Mouse (Mus musculus): Measurements from ENCODE around the gene Aox3.

Aox3 gene

DNA sequence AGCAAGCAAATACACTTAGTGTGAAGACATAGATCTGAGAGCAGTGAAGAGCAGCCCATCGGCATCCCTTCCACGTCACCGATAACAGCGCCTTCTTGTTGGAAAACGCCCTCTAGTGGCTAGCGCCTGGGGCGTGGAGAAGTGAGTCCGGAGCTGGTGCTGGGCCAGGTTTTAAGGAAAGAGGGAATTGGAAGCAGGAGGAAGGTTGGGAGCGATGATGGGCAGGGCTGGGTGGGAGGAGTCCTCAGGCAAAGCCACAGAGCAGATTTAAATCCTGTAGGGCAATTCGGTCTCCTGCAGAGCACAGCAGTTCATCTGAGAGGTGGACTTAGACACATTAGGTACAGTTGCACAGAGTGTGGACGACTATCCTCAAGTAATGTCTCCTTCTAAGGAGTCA lies at the start of gene Aox3:
Aox3 (plus strand) TSS at position 251 of the 400 bp plus-strand sequence.
- DNase-seq = peak; percentile 82

DNA sequence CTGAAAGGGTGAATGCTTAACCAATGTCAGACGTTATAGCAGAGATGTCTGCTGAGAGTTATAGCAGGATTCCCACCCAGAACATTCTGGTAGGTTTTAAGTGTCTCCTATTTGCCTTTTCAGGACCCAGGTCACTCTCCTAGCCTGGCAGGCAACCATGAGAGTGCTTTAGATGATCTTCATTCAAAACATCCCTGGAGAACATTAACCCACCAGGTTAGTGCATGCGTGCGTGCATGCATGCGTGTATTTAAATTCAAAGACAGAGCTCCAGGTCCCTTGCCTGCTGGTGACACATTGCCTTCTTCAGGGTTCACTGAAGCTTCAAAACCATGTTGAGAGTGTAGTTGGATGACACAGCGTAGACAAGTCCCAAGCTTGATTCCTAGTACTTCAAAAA lies 47.8 kb upstream of the Aox3 start:
- no peak for DNase-seq

DNA sequence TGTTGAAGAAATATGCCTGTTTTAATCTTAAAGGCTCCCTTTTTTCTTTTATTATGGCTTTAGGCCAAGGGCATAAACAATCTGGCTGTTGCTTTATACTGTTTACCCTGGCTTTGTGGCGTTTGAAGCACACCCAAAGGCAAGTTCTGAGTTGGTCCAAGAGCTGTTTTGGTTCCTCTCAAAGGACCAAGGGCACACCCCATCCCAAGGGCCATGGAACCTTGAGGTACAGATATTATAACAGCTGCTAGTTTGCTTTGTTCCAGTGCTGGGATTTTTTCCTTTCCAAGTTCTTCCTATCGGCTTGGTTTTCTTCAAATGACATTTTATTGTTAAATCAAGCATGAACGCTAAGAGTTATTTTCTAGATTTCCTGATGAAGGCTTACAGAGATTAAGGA lies 47.3 kb upstream of the Aox3 start:
- DNase-seq = no peak

DNA sequence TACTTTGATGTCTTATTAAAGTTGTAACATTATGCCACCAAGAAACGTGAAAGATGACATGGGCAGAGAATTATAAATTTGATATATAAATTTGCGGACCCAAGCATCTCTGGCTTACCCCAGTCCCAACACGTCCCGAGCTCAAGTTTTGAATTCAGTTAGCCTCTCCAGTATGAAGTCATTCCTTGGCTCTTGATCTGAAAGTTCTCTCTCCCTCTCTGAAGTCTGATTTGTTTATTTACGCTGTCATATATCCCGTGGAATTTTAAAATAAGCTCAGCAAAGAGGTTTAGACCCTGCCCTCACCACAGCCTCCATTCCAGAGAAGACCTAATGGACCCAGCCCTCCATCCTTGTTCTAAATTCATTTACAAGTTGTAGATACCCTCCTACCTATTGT lies 43.7 kb upstream of the Aox3 start:
- no peak for DNase-seq

DNA sequence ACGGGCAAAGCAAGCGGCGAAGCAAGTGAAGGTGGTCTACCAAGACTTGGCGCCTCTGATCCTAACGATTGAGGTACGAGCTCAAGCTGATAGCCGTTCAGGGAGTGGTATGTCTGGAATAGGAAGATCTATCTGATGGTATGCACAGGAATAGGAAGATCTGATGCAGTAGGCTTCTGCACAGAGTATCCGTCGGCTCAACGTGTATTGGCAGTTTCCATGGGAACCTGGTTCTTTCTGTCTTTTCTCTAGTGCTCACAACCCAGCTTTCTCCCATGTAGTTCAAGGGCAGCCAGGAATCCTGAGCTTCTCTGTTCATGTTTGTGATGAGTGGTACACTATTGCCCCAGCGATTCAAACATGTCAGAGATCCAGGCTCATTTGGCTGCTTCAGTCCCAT lies 42.8 kb upstream of the Aox3 start:
- no peak for DNase-seq

DNA sequence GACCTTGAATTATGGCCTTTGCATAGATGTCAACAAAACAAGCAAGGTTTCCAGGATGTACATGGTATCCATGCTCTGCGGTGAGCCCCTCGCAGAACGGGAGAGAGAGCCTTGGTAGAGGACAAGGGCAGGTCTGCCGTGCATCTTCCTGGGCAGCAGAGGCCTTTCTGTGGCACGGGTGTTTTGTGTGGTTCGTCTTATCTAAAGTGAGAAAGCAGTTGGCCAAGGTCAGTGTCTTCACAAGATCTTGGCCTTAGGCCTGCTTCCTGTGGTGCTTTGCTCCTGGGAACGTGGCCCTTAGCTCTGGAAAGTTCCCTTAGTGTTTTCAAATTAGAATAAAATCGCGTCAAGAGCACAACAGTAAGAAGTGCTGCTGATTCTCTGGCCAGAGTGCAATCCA lies 41.9 kb upstream of the Aox3 start:
- DNase-seq = no peak

DNA sequence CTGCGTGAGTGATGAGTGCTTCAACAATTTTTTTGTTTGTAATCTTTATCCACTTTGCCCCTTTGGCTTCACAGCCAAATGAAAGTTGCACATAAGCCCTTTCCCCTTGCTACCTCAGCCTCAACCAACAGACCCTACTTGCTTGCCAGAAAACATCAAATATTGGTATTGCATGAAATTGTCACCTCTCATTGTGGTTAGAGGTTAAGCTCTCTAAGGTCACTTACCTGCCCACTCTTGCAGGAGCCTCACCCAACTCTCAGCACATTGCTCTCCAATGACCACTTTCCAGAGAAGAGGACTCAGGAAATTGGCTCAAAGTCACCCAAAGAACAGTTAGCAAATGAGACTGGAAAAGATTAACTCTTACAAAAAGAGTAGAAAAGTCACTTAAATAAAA lies 41.4 kb upstream of the Aox3 start:
- DNase-seq = no peak

DNA sequence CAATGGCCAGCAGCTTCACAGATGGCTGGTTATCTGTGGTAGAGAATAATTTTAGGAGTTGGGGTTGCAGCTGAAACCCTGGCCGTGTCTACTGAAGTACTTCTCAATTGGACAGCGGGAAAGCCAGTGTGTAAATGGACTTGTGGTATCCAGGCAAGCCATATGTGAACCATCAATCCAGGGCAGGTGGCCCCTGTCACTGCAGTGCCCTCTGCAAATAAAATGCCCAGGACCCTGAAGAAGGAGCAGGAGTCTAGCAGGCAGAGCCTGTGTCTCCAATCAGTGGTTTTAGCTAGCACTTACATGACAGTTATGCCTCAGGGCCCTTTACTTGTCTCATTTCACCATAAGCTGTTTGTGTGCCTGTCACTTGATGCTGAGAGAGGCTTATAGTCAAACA lies 40.5 kb upstream of the Aox3 start:
- peak; percentile 16 for DNase-seq

DNA sequence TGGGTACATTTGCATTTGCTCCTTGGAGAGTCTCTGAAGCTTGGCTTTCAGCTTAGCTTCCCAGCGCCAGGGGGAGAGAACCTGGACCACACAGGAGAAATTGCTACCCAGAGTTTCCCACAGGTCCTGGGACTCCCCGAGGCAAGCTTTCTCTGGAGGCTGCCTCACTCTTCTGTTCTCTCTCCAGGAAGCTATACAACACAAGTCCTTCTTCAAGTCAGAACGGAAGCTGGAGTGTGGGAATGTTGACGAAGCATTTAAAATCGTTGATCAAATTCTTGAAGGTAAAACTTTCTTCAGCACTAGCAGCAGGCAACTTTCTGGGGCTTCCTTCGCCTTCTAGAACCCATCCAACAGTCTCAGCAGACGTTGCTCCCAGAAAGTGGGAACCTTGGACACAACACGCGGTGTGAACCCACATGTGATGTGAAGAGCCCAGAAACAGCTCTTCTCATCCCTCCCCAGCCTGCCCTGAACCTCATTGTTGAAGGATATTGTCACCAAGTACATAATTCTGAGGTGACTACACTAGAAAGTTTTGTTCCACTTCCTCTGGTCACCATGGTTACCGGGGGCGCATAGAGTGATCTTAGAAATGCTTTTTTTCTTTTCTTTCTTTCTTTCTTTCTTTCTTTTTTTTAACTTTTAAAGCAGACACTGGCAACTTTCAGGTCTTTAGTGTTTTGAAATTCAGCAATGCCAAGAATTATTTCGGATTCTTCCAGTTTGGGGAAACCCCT lies 39.8 kb upstream of the Aox3 start:
- DNase-seq = no peak

DNA sequence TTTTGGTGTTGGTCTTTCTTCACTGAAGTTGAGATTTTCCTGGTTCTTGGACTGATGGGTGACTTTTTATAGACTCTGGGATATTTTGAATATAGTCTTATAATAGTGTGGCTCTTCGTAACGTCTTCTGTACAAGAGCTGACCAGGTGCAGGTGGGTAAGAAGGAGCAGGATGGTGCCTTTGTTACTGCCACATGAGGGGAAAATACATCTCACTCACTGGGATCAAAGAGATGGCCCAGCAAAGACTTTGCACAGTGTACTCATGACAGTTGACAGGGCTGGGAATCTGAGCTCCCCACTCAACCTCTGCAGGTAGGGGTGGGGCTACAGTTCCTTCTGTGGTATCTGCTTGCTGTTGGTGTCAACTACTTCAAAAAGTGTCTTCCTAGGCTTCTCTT lies 38.7 kb upstream of the Aox3 start:
- DNase-seq = no peak

DNA sequence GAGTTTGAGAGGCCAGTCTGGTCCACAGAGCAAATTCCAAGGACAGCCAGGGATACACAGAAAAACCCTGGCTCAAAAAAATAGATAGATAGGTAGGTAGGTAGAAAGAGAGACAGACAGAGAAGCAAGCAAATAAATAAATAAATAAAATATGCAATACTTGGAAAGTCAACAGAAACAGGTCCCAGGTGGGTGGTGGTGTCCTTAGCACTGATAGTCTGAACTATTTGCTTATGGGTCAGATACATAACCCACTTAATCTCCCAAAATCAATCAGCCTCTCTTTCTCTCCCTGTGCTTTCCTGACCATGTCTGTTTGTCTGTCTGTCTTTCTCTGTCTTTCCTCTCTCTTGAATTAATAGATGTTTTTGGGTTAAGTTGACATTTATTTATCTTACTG lies 35.0 kb upstream of the Aox3 start:
- no peak for DNase-seq

DNA sequence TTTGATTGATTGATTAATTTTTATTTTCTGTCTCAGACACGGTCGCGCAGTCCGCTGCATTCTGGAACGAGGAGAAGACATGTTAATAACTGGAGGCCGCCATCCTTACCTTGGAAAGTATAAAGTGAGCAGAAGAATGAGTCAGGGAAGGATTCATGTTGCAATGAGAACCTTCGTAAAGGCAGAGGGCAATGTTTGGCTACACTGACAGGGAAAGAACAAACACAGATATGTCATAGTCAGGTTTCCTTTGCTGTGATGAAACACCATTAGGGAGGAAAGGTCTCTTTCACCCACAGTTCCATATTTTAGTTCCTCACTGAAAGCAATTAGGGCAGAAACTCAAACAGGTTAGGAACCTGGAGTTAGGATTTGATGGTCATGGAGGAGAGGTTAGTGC lies 34.5 kb upstream of the Aox3 start:
- DNase-seq = no peak

DNA sequence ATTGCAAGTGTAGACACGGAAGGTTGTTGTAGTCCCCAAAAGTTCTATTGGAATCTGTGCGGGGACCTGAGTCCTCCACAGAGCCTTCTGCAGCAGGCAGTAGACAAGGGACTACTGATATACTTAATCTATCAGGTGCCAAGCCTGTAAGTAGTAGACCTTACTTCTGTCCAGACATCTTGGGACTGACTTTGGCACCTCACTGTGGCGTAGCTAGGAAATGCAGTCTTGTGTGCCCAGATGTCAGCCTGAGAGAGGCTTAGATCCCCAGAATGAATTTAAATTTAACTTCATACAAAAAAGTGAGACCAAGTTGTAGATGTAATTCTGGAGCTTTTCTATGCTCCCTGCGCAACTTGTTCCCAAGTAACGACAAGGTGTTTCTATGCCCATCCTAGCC lies 33.2 kb upstream of the Aox3 start:
- DNase-seq = no peak

DNA sequence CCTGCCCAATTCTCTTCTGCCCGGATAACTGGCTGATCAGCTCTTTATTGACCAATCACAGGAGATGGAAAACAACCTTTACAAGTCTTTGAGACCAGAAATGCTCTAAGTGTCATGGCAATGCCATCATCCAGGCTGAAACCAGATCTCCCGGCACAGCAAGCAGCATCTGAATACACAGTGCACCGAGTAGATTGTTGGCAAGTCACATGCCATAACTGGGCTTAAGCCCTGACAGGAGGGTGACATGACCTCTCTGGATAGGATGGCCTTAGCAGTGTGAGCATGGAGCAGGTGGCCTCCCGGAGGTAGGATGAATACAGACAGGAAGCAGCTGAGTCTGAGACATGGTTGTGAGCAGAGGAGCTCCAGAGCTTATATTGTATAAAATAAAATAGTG lies 32.5 kb upstream of the Aox3 start:
- DNase-seq = no peak

DNA sequence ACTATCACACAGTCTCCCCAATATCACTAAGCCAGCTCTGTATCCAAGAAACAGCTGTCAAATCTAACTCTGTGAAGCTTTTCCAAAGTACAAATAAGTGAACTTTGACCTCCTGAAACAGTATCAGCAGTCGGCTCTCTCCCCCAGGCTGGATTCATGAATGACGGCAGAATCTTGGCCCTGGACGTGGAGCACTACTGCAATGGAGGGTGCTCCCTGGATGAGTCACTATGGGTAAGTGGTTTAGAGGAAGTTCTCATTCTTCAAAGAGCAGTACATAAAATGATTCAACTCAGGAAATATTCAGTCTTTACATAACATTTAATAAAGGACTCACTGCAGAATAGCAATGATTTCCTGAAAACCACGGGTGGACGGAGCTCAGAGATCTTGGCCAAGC lies 31.6 kb upstream of the Aox3 start:
- DNase-seq = no peak

DNA sequence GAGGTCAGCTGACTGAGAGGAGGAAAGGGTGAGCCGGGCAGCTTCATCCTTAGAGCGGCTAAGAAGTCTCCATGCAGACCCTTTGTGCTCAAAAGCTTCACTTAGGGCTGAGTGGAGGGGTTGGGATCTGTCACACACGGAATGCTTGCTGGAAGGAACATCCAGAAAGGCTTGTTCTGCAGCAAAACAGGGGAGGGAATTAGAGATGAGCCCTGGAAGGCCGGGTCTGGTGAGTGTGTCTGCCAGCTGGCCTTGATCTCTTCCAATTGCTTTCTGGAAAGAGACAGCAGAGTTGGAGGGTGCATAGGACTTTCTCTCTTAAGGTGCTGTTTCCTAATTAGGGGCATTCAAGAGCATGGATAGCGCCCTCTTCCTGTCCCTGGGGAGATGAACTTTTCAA lies 23.6 kb upstream of the Aox3 start:
- no peak for DNase-seq

DNA sequence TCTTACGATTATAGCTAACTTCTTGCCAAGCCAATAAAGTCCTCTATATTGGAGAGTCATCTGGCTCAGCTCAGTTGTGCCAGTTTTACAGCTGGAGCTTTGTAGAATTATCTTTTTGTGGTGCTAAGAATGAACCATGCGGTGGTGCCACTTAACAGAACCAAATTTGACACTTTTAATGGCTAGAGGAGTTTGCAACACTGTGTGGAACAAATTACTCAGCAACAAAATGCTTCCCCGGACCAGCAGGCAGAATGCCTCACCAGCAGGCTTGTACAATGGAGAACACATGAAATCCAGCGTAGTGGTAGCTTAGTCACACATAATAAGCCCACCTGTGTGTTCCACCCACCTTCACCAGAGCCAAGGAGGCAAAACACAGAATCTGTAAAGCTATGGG lies 22.7 kb upstream of the Aox3 start:
- no peak for DNase-seq

DNA sequence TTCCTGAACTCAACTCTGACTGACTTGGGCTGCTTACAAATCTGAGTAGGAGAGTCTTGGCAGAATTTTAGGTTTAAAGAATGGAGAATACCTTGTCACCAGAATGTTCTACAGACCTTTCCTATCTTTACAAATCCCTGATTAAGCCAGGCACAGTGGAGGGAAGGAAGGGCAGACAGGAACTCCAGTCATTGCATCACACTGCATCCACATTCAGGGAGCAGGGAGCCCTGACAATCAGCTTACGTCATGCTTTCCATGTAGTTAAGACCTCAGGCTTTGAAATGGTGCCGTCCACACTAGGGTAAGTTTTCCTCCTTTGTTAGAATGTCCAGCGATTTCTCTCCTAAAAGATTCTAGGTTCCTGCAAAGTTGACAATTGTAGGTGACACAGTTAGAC lies 21.7 kb upstream of the Aox3 start:
- no peak for DNase-seq

DNA sequence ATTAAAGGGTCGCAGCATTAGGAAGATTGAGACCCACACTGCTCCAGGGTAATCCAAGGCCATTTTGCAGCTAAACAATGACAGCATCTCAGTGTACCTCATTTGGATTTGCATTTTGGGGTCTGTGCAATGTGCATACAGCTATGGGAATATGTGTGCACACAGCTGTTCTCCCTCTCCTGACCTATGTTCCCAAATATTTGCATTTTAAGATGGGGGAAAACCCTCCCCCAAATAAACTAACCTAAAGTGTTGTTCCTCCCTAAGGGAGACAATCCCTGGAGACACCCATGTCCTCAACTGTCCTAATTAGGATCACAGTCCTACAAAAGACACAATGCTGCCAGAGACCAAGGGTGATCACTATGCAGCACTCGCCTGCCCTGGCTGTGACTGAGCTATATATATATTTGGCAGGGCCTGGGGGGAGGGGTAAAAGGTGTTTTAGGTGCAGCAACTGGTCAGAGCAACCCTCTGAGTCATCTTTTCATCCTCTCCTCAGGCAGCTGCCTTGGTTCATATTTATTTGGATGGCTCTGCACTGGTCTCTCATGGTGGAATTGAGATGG lies 20.9 kb upstream of the Aox3 start:
- DNase-seq = no peak

DNA sequence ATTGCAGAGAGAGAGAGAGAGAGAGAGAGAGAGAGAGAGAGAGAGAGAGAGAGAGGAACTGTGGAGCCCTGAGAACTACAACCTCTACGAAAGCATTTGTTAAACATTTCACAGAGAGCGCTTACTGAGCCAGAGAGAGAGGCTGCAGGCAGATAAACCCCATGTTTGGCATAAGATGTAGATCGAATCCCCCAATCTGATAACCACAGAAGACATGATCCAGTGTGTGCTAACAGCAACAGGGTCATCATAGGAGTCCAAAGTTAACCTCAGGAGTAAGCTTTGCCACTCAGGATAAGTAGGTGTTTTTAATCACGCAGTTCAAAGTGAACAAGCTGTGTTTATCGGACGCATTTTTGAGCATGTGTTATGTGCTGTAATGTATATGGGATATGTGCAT lies 15.6 kb upstream of the Aox3 start:
- DNase-seq = no peak

DNA sequence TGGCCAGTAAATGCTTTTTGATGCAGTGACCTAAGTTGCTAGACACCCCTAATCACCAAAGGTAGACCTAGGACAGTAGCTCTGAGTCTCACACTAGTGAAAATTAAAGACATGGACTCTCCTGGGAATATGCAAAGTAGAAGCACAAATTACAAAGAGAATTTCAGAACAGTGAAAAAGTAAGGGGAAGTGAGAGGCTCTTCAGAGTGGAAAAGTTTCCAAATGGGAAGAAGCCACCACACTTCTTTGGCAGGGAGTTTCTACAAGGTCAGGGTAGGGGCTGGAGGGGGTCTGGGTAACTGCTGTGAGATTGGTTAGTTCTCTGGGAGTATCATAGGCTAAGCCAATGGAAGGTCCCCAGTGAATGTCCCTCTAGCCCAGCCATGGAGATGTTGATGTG lies 13.8 kb upstream of the Aox3 start:
- DNase-seq = no peak

DNA sequence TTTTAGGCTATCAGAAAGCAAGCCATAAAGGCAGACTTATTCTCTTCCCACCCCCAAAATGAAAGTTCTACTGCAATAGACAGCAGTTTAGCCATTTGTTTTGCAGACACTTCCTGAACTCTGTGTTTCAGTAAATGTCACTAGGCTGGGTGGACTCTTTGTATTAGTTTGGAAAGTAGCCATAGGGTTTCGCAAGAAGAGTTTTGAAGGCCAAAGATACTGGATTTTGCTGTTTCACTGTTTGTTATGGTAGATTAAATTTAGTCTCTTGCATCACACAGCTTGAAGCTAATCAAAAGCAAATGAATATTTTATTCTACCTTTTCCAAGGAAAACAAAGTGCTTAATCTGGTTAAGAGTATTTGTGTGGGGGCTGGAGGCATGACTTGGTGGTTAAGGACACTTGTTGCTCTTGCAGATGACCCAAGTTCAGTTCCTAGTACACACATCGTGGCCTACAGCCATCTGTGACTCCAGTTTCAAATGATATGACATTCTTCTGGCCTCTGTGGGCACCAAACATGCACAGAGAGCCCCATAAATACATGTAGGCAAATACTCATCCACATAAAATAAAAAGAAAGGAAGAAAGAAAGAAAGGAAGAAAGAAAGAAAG lies 11.3 kb upstream of the Aox3 start:
- DNase-seq = no peak

DNA sequence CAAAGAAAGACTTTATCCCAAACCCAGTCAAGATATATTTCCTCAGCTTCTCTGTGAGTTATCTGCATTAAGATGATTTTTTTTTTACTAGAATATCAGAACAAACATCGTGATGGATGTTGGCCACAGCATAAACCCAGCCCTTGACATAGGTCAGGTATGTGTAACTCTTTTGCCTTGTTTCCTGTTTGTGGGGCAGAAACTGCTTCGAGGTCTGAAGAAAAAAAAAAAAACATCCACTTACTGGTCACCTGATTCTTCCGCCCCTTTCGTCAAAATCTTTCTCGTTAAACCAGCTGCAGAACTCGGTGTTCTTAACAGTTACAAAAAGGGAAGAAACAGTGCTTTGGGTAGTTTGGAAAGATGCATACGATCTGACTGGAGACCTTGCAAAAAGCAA lies 10.4 kb upstream of the Aox3 start:
- DNase-seq = no peak

DNA sequence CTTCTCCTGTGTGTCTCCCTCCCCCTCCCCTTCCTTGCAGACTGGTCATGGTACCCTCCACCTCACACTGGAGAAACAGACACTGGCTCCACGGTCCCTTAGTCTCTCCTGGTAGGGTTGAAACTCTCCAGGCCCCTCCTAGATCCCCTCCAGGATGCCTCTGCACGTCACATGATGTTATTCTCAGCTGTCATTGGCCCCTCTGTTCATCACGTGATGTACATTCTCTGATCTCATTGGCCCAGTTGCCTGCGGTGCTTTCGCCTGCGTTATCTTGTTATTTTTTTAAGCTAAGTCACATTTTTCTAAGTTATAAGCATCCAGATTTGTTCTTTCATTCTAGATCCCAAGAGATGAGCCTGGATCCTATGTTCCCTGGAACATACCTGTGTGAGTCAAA lies 7.2 kb upstream of the Aox3 start:
- DNase-seq = no peak

DNA sequence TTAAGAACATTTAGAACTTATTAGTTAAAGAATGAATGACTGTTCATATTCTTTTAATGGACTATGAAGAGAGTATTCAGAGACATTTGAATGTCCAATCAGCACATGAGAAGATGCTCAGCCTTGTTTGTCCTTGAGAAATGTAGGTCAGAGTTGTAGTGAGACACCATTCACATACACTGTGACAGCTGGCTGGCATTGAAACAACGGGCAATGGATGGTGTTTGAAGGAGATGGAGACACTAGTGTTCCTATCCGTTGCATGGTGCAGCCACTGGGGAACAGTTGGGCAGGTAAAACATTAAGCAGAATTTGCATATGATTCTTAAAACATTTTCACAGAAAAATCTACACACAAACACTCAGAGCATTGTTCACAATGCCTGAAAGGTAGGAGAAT lies 5.9 kb upstream of the Aox3 start:
- no peak for DNase-seq
